Mouse (Mus musculus) E14TG2a.4 (cell line): Measurements from ENCODE around the gene 1700061G19Rik.
"Not testable (repeated sequence)": the region's sequence is repeated elsewhere in the genome, so short reads cannot be mapped to it uniquely, and the experiment has no call there.

ENCODE experiments used
- H3K27me3 ChIP-seq: 2 replicates; pipeline ENCODE4 v1.6.1; 2014; ENCODE audit warnings: low read length, control low read depth; ENCODE audit not compliant: insufficient read depth
- H3K36me3 ChIP-seq: 2 replicates; pipeline ENCODE4 v1.6.1; 2014; ENCODE audit warnings: low read length, control low read depth; ENCODE audit not compliant: insufficient read depth
- H3K4me1 ChIP-seq: replicated peaks from 2 replicates; pipeline ENCODE4 v1.6.1; 2014; ENCODE audit warnings: low read depth, low read length, control low read depth
- H3K4me3 ChIP-seq: replicated peaks from 2 replicates; pipeline ENCODE4 v1.5.1; 2014; ENCODE audit warnings: mild to moderate bottlenecking, low read length
- H3K9me3 ChIP-seq: 2 replicates; pipeline ENCODE4 v1.6.1; 2014; ENCODE audit warnings: low read length, control low read depth
- CTCF ChIP-seq: conservative IDR thresholded peaks from 2 replicates; pipeline ENCODE4 v1.5.1; 2014; ENCODE audit warnings: low read length
- NANOG ChIP-seq: IDR thresholded peaks from 2 replicates; pipeline ENCODE4 v1.6.1; 2014; ENCODE audit warnings: borderline replicate concordance, low read length, mixed read lengths
- POU5F1 ChIP-seq: IDR thresholded peaks from 2 replicates; pipeline ENCODE4 v1.6.1; 2014; ENCODE audit warnings: low read length, borderline replicate concordance

1700061G19Rik gene

DNA sequence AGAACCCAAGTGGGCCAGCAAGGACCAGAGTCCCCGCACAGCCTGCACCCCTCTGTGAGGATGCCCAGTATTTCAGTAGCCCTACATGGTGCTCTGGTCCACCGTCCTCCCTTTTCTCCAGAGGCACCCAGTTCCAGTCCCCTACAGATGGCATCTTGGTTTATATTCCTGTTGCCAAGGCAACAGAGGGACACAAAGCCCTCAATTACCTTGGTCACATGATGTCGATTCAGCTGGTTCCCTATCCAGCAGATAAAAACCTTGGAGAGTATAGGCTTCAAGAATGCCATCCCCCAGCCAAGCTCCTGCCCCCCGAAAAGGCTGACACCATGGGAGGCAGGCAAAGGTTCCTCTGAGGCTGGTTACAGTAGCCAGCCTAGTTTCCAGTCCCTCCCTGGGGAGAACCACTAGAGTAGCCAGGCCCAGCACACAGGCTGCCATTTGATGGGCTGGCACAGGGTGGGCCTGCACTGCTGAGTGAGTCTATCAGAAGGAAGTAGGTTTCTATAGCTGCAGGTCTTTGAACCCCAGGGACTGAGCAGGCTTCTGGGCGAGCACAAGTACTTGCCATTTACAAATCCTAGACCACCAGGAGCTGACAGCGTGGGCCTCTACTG lies 21.3 kb downstream of the 1700061G19Rik start:
- TF ChIP-seq CTCF (no peak), POU5F1 (no peak), NANOG (no peak)

DNA sequence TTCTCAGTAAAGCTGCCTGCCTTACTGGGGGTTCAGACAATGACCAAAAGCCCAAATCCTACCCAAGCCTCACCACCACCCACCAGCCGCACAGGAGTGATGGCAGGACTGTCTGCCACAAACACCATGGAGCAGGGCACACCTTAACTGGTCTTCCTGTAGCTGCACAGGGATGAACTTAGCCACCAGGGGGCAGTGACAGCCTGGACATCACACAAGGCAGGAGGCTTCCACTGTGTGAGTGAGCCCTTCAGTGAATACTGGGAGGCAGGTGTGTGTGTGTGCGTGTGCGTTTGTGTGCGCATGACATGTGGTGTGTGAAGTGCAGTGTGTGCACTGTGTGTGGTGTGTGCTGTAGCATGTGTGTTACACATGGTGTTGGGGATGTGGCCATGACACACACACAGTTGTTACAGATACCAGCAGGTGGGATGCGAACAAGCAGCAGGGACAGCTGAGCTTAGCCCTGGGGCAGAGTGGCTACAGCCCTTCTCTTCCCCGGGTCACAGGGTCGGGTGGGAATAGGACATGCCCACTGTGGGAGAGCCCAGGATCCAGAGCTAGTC lies 22.4 kb downstream of the 1700061G19Rik start:
- Histone ChIP-seq H3K36me3 (peaks cover 100% of the 10 kb centered on the region), H3K27me3 (no peaks in the 10 kb centered on the region), H3K4me3 (no peak overlapping the region), H3K4me1 (peaks cover 44% of the 10 kb centered on the region), H3K9me3 (no peaks in the 10 kb centered on the region)
- peak; percentile 83 for TF ChIP-seq CTCF
- TF ChIP-seq NANOG = no peak
- TF ChIP-seq POU5F1 = no peak

More for the DNA sequence above, 21.3 kb downstream of the 1700061G19Rik start:
- no peaks in the 10 kb centered on the region for H3K9me3 ChIP-seq
- H3K4me3 ChIP-seq = no peak overlapping the region
- H3K4me1 ChIP-seq = peaks cover 39% of the 10 kb centered on the region
- H3K36me3 ChIP-seq = peaks cover 100% of the 10 kb centered on the region
- no peaks in the 10 kb centered on the region for H3K27me3 ChIP-seq

DNA sequence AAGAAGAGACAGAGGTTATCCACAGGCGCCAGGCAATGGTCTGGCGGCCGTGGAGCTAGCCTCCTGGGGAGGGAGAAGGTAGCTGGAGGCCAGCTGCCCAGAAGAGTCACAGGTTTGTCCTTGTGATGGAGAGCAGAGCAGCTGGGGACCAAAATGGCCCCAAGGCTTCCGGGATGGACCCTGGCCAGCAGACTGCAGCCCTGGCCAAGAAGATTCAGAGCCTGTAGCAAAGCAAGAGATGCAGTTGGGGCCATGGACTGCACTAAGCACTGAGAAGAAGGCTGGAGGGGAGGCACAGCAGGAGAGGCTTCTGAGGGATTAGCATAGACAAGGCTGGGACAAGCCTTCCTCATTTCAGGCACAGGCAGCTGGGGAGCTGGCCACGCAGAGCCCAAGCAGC lies 27.4 kb downstream of the 1700061G19Rik start:
- Histone ChIP-seq H3K4me1 (peaks cover 65% of the 10 kb centered on the region), H3K9me3 (no peaks in the 10 kb centered on the region), H3K4me3 (no peak overlapping the region), H3K27me3 (no peaks in the 10 kb centered on the region), H3K36me3 (peaks cover 97% of the 10 kb centered on the region)
- TF ChIP-seq POU5F1 (no peak), CTCF (no peak), NANOG (no peak)

DNA sequence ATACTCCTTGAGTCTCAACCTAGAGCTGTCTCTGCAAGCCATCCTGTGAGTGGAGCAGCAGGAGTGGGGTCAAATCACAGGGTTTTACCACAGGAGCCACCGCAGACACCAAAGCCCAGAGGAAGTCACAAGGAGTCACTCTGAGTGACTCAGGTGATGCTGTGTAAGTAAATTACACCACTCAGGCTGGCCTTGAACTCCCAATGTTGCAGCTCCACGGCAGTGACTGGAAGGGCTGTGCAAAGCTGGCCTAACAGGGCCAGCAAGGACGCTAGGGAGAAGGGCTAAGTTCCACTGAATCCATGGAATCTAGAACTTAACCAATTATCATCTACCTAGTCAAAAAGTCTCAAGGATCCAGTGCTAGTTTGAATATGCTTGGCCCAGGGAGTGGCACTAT lies 30.9 kb downstream of the 1700061G19Rik start:
- Histone ChIP-seq H3K9me3 (no peaks in the 10 kb centered on the region), H3K4me3 (no peak overlapping the region), H3K4me1 (peaks cover 69% of the 10 kb centered on the region), H3K27me3 (no peaks in the 10 kb centered on the region), H3K36me3 (peaks cover 95% of the 10 kb centered on the region)
- TF ChIP-seq NANOG (no peak), CTCF (no peak), POU5F1 (no peak)

DNA sequence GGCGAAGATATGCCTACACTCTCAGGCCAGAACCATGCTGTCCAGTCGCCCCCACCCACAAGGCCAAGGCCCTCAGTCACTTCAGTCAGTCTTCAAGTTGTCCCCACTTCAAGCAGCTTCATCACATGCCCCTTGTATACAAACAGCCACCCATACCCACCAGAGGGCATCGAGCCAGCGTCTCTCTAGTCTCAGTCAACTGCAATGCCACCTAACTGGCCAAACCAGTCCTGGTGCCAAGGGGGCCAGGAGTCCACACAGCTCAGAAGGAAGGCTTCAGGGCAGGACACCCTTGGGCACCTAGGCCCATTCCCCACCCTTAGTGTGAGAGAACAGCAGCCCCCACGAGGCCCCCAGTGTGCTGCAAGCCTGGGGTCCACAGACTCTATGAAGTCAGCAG lies 31.8 kb downstream of the 1700061G19Rik start:
- H3K36me3 ChIP-seq = peaks cover 95% of the 10 kb centered on the region
- TF ChIP-seq NANOG = no peak
- TF ChIP-seq CTCF = no peak
- no peak for TF ChIP-seq POU5F1
- no peaks in the 10 kb centered on the region for H3K27me3 ChIP-seq
- peaks cover 74% of the 10 kb centered on the region for H3K4me1 ChIP-seq
- no peaks in the 10 kb centered on the region for H3K9me3 ChIP-seq
- no peak overlapping the region for H3K4me3 ChIP-seq

DNA sequence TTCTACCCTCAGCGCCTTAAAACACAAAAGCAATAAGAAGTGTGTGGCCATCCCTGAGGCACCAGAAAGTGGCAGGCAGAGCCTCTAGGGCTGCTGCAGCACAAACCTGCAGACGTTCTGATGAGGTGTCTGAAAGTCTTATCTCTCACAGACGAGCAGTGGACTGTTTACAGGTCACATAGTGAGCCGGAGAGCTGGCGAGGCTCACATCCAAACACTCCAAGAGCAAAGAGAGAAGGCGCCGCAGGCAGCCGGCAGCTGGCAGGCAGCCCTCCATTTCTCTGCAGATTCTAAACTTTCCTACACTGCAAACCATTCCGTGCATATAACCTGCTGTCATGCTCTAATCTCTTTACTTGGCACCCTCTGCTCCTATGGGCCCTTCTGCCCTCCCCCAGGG lies 32.6 kb downstream of the 1700061G19Rik start:
- peaks cover 67% of the 10 kb centered on the region for H3K4me1 ChIP-seq
- no peaks in the 10 kb centered on the region for H3K27me3 ChIP-seq
- H3K36me3 ChIP-seq = peaks cover 93% of the 10 kb centered on the region
- no peaks in the 10 kb centered on the region for H3K9me3 ChIP-seq
- TF ChIP-seq NANOG (no peak), POU5F1 (no peak), CTCF (no peak)
- no peak overlapping the region for H3K4me3 ChIP-seq

DNA sequence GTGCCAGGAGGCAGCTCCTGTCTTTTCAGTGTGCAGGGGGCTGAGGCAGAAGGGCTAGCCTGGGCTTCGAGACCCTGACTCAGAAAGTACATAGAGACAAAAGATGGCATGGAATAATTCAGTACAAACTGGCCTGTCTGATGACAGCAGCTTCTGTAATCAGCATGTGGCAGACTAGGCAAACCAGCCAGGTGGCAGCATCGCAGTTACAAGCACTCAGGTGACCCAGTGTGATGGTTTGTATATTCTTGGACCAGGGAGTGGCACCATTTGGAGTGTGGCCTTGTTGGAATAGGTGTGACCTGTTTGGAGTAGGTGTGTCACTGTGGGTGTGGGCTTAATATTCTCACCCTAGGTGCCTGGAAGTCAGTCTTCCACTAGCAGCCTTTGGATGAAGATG lies 34.5 kb downstream of the 1700061G19Rik start:
- not testable (repeated sequence) for H3K9me3 ChIP-seq, H3K4me3 ChIP-seq, H3K27me3 ChIP-seq
- peaks cover 61% of the 10 kb centered on the region for H3K4me1 ChIP-seq
- peaks cover 90% of the 10 kb centered on the region for H3K36me3 ChIP-seq

DNA sequence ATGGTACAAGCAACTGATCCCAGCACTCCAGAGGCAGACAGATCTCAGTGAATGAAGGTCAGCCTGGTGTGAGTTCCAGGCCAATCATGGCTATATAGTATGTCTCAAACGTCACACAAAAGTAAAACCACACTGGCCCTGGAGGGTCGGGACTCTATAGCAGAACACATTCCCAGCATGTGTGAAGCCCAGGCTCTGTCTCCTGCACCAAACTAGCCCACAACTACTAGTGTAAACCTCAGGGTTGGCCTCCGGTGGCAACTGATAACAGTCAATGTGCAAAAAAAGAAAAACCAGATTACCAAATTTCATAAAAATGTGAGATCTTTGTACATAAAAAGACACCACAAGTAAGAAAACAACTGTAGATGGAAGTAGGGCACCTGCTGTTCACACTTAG lies 37.7 kb downstream of the 1700061G19Rik start:
- TF ChIP-seq CTCF (no peak), NANOG (no peak), POU5F1 (no peak)
- Histone ChIP-seq H3K4me1 (peaks cover 36% of the 10 kb centered on the region), H3K4me3 (no peak overlapping the region), H3K36me3 (peaks cover 88% of the 10 kb centered on the region), H3K27me3 (no peaks in the 10 kb centered on the region), H3K9me3 (no peaks in the 10 kb centered on the region)

DNA sequence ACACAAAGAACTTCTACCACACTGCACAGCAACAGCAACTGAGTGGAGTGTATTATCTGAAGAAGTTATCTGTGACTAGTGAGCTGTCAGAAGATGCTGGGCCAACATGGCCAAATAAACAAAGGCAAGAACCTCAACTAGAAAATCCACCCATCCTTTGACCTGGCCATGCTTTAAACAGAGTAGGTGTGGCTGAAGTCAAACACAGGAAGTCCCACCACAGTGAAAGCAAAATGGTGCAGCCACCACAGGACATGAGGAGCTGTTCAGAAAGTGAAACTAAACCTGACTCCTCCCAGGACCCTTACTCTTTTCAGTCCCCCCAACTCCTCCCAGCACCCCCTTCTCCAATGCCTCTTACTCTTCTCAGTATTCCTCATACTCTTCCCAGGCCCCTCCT lies 38.2 kb downstream of the 1700061G19Rik start:
- no peaks in the 10 kb centered on the region for H3K9me3 ChIP-seq
- H3K4me3 ChIP-seq = no peak overlapping the region
- TF ChIP-seq POU5F1 (no peak), CTCF (no peak), NANOG (no peak)
- no peaks in the 10 kb centered on the region for H3K27me3 ChIP-seq
- peaks cover 88% of the 10 kb centered on the region for H3K36me3 ChIP-seq
- H3K4me1 ChIP-seq = peaks cover 32% of the 10 kb centered on the region
